ENCODE assay signal across 22 mouse cellular contexts in genomic region chr10:110810528-110810927, GRCm38 (mm10).
DNase-seq lines count a peak whose midpoint lies in the region; ATAC-seq and TF ChIP-seq lines count a peak whose summit lies in the region.
"Had no signal": no experiment of that assay in that cellular context is flagged by ENCODE, and none has a peak within 500 bp of the region (broad histone marks: within the 10 kb centered on the region; RNA-seq: fewer than 3 reads in every experiment).

No protein-coding gene starts in this region.

- H3K36me3 ChIP-seq in neural tube, embryonic 14.5 days (ENCODE audit: control insufficient read depth, insufficient read depth, low read length): no peaks in the 10 kb centered on the region
- H3K36me3 ChIP-seq: G1E had no signal

- H3K4me2 ChIP-seq in neural tube, embryonic 14.5 days (ENCODE audit: low read depth, low read length): no peak overlapping the region

- H3K9me3 ChIP-seq in neural tube, embryonic 14.5 days (ENCODE audit: control insufficient read depth, low read length): no peaks in the 10 kb centered on the region
- H3K9me3 ChIP-seq: G1E had no signal

- no peak for TF ChIP-seq CTCF in brain, embryonic 14.5 days (IDR thresholded peaks at IDR 0.05; ENCODE audit: borderline replicate concordance, extremely low read depth, insufficient read depth, insufficient read length)

- H3K4me1 ChIP-seq in neural tube, embryonic 14.5 days (ENCODE audit: control insufficient read depth, insufficient read depth, low read length): no peaks in the 10 kb centered on the region

- no peak overlapping the region for H3K27ac ChIP-seq in neural tube, embryonic 14.5 days (ENCODE audit: low read depth, low read length)

- H3K27me3 ChIP-seq in neural tube, embryonic 14.5 days (ENCODE audit: control insufficient read depth, insufficient read depth, low read length): no peaks in the 10 kb centered on the region
- H3K27me3 ChIP-seq: CH12.LX had no signal

- peak; percentile 62 for ATAC-seq in frontal cortex, adult (ENCODE audit: low TSS enrichment)
- ATAC-seq in neural tube, embryonic 14.5 days (ENCODE audit: low read depth): peak; percentile 61; the same call in 1 of the 2 replicates
- ATAC-seq: activated CD4-positive, CD25-positive, alpha-beta regulatory T cell, adult 4 months; CD4-positive, CD25-positive, alpha-beta regulatory T cell, adult 4 months; Patski had no signal

- 61% methylated on average over 2 of the region's 2 CpGs for WGBS in neural tube, embryonic 14.5 days

- no peak for DNase-seq in frontal cortex, postnatal 36 days (ENCODE audit: low spot score in 2 of 2)
- no peak for DNase-seq in neural tube, embryonic 10.5 days (ENCODE audit: extremely low spot score, low spot score)
- peak; percentile 22 for DNase-seq in brain, embryonic 14.5 days (ENCODE audit: low read depth)
- DNase-seq in yolk sac, embryonic 10.5 days (ENCODE audit: low spot score): no peak
- DNase-seq: adrenal gland, adult 2 months; adrenal gland, adult 8-10 months; adrenal gland, postnatal 10 days; adrenal gland, postnatal 14 days; adrenal gland, postnatal 25 days; adrenal gland, postnatal 36 days; B cell, adult 2 months; cerebellum, adult 11 months; cerebellum, adult 11-12 months; cerebellum, adult 18-20 months; cerebellum, adult 2 months had no signal

- H3K4me3 ChIP-seq in neural tube, embryonic 14.5 days (ENCODE audit: low read depth, low read length): no peak overlapping the region

- no peak overlapping the region for H3K9ac ChIP-seq in neural tube, embryonic 14.5 days (replicated peaks; ENCODE audit: low read depth, low read length)

- no peak for TF ChIP-seq POLR2A in brain, embryonic 14.5 days (IDR thresholded peaks at IDR 0.05; ENCODE audit: borderline replicate concordance, extremely low read depth, insufficient read depth, insufficient read length, poor library complexity, severe bottlenecking)
